Mouse (Mus musculus) embryo, embryonic 10 days (tissue): ENCODE measurements around the gene Slc25a27.
A peak's percentile ranks its signal among the peaks of the same experiment; 100 is the strongest.

Source experiments
- DNase-seq: peaks from one replicate; pipeline ENCODE4 v3.0.0-alpha.2; 2015; ENCODE audit warnings: low spot score

Slc25a27 gene

DNA sequence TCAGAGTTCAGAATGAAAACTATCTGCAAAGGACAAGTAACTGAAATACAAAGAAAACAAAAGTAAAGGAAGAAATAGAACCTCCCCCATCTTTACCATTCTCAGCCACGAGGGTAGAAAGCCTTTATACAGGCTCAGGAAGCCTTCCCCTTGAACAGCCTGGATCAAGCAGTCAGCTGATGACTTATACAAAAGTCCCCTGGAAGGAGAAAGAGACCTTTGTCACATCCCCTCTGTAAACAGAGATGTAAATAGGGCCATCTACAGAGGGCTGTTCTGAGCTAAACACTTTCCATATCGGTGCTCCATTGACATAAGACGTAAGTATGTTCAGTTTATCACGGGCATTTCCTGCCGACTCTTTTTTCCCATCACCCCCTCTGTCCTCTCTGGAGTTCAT is 20.1 kb downstream of the Slc25a27 start:
- DNase-seq, result no peak

DNA sequence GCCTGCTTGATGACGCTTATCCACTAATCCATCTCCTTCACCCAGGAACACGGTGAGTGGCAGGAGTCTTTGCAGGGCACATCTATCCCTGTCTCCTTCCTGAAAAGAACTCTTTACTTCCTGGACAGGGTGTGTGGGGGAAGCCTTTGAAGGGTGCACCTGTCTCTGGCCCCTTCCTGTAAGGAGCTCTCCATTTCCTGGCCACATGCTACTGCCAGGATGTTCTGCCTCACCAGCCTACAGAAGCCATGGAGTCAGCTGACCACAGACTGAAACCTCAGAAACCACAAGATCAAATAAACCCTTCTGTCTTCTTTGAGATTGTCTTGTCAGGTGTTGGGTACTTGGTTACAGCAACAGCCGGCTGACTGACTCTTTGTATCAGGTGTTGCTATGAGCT is 21.9 kb downstream of the Slc25a27 start:
- no peak for DNase-seq

DNA sequence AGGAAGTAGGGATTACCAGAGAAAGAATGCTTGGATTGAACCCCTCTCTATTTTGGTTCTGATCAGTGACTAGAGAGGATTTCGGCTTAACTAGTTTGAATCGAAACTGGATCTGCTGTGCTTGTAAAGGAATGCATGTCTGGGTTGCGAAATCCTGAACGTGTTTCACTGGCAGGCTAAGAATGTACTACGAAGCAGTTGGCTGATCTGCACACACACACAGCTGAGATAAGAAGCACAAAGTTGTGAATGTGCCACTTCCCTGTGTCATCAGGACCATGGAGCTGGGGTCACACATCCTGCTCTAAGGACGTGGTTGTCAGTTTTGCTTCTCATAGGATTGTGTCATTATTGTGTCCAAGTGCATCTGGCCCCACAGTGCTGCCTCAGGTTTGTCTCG is 22.6 kb downstream of the Slc25a27 start:
- DNase-seq, result no peak

DNA sequence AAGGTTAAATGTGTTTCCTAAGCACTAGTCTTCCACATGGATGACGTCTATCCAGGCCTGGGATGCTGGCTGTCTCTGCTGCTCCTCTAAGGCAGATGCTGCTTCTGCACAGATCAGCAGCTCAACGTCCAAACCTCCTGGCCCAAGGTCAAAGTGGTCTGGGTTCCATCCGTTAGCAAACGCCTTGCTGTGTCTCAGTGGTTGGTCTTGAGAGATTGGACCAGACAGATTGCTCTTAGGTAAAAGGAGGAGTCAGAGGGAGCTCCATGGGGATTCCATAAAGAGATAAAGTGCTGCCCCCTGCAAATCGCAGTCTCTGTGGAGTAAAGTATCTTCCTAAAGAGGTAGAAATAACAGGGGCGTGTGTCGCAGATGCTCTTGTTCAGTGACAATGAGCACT is 23.8 kb downstream of the Slc25a27 start:
- DNase-seq, result no peak

DNA sequence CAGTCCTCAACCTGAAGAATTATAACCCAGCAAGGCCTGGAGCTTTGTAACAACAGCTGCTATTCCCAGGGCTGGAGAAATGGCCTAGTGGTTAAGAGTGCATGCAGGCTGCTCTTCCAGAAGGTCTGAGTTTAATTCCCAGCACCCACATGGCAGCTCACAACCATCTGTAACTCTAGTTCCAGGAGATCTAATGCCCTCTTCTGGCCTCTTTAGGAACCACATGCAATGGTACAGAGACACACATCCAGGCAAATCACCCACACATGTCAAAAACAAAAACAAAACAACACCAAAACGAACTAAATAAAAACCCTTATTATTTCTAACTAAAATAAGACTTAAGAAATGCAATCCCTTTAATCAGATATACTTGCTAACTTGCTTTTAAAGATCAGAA is 26.2 kb downstream of the Slc25a27 start:
- DNase-seq, result no peak

DNA sequence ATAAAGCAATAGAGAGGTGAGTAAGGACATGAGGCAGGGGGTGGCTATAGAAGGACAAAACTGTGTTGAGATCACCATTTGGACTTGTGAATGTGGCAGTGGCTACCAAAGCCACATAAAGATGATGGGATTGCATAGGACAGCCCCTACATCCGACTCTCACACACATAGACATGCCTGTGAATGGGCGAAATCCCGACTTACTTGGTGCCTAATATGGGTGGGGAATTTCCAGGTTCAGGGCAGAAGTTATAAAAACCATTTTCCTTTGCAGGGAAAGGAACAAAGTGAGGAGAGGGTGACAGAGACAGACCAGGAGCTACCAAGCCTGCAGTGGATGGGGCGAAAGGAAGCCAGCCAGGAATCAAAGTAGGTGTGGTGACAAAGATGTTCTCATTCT is 29.9 kb downstream of the Slc25a27 start:
- DNase-seq, result no peak

DNA sequence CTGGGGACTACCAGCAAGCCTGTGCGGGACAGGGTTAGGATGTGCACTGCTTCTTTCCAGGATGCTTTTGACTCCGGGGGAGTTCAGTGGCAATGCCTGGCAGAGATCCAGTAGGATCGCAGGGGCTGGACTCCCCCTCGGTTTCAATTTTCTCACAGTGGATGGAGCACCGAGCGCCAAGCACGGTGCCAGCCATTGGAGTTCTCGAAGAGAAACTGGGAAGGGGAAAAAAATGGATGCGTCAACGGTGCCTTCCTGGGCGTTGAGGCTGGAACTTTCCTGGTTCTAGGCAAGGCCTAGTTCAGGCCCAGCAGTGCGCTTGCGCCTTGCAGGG is 36.6 kb downstream of the Slc25a27 start:
- DNase-seq, result no peak

DNA sequence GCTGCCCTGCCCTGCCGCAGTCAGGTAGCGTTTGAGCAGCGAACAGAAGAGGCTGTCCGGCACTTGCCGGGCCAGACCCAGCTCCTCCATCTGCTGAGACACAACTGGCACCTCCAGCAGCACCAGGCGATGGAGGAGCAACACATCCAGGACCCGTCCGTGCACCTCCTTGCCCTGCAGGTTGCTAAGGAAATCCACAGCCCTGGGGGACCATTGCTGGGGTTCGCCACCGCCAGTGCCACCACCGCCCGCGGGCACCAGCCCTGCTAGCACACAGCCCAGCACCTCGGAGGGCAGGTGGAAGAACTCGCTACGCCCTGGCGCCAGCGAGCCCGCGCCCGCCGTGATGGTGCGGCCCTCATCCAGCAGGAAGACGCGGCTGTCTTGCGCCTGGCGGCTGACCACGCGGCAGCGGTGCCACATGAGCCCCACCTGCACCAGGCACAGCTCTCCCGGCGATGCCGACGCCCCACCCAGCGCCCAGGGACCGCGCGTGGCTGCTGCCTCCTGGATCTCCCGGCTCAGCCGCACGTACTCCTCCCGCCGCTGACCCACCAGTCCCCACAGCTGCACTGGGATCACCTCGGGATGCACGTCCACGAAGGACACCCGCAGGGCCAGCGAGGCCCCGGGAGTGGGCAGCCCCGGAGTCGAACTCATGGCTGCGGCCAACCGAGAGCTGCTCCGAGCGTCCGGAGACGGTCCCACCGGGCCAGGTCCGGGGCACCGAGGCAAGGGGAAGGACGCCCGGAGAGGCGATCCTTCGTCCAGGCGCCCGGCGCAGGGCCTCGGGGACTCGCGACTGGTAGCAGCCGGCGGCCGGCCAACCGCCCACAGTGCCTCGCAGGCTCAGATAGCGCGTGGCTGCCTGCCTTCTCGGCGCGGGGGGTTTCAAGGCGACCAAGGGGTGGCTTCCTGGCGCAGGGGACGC is 37.3 kb downstream of the Slc25a27 start, which contains the start of gene Tdrd6:
Tdrd6 (minus strand) TSS at position 804 of the 931 bp plus-strand sequence.
- DNase-seq, result peak; percentile 35

DNA sequence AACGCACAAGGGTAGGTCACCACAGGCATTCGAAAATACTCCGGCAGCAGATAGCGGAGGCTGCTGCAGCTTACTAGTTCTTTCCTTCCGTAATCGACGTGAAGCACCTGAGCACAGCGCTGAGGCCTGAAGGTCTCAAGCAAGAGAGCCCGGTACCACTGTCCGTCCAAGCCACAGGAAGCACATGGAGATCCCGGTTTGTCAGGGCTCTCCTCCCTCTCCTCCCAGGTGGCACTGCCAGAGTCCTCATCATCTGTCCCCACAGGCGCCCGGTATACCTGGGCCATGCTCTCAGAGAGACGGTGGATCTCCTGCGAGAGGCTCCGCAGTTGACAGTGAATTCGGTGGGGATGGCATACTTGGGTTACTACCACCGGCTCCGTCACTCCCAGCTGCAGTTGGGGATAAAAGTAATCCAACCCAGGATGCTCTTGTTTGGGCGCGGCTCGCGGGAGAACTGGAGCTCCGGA is 38.0 kb downstream of the Slc25a27 start:
- DNase-seq, result no peak

DNA sequence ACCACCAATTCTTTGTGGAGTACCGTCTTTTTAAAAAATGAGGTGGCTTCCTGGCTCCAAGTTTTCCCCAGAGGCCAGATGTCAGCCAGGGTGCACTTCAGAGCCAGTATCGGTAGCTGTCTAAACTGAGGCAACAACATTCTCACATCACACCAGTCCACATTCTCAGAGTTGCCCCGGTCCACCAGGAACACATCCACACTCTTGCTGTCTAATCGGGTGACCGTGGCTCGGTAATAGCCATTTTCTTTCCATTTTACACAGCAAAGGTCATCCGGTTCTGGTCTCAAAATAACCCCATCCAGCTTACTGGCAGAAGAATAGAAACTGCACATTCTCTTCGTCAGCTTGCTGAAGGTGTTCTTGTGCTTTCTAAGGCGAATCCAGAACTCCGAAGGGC is 38.8 kb downstream of the Slc25a27 start:
- DNase-seq, result no peak

DNA sequence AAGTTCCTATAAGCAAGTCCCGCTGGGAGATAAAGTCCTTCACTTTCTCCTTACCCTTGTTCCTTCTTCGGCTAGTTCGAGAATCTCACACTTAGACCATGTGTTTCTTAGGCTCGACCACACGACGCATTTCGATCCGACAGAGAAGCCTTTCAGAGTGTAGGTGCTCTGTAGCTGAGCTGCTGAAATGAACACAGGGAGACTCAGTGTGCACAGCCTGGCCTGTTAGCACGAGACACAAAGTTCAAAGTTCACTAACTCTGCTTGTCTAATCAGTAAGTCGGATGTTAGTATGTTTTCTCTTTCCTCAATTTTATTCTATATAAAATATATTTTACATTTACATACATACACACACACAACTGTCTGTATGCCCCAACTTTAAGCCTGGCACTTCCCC is 44.9 kb downstream of the Slc25a27 start:
- no peak for DNase-seq

DNA sequence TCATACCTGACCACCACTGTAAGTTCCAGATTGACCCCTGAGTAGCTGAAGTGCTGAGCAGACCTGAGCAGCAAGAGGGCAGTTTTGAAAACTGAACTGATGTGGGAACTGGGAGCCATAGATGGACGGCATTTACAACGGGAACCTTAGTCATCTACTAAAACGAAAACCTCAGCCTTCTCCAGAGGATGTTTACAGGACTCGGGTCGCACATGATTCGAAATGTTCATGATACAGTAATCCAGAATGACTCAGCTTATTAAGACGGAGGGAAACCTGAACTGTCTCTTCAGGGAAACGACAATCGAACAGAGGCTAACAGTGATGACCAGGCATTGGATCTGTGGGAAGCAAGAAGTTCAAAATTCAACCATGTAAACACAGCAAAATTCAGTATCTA is 47.9 kb downstream of the Slc25a27 start:
- DNase-seq, result no peak

DNA sequence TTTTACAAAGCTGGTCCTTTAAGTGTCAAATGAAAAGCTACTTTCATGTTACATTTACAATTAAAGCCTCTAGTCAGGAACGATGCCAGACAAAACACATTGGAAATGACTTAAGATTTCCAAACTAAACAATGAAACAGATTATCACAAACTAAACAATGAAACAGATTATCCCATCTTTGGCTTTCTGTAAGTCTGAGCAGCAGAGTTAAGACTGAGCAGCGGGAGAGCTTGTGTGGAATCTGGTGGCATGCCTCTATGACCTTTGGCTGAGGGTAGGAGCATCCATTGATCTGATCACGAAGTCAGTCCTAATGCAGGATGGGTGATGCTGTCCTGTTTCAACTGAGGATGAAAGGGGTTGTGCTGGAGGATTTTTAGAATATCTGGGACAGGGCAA is 54.8 kb downstream of the Slc25a27 start:
- DNase-seq, result no peak

DNA sequence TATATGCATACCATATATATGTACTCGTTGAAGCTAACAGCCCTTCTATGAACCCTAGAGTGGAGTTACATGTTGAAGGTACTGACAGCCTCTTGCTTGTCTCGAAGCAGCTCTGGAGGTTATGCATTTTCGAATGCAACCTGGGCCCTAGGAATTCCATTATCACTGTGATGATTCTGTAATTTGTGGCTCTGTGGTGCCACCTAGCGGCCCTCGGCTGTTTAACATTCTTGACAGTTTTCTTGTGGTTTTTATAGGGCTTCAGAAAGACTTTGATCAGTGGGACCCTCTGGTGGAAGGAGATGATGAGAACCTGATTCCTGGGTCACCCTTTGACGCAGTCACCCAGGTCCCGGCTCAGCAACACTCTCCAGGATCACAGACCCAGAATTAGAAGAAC is 55.4 kb downstream of the Slc25a27 start:
- peak; percentile 74 for DNase-seq

DNA sequence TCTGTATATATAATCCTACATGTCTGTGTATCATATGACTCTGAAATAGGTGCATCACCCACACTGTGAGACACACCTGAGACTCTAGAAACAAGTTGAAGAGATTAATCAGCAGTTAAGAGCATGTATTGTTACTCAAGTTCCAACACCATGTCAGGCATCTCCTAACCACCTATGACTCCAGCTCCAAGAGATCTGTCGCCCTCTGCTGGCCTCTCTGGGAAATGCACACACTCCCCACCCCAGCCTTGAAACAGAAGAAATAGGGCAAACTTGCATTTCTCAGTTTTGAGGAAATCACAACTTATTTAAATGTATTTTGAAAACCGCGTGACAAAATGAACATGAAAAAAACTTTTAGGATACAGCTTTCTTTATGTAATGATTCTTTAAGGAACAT is 60.3 kb downstream of the Slc25a27 start:
- DNase-seq, result peak; percentile 77

DNA sequence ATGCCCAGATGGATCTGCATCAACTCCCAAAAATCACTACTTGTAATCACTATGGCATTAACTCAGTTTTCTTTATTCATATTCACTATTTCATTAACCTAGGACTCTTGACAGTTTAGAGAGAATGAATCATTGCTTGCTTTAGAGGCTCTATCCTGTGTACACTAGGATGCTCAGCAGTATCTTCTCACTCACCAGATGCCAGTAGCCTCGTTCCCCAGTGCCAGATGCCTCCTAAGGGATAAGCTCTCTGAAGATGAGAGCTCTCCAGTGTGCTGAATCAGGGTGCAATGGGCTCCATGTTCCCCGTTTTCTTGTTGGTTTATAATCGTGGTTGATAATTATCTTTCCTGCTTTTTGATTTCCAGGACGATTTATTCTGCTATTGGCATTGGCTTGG is 68.3 kb downstream of the Slc25a27 start:
- DNase-seq, result no peak

DNA sequence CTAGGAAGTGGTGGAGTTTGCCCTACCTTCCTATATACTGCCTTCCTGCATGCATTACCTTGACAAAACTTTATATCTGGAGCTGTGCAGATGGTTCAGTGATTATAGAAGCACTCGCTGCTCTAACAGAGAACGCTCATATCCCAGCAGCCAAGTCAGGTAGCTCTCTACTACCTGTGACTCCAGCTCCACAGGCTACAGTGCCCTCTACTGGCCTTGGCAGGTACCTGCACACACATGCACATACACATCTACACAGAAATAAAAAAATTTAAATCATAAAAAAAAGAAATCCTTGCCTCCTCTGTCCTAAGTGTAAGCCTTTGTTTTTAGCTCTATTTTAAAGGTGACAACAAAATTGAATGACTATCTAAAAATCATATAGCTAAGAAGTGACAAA is 69.3 kb downstream of the Slc25a27 start:
- DNase-seq, result no peak

DNA sequence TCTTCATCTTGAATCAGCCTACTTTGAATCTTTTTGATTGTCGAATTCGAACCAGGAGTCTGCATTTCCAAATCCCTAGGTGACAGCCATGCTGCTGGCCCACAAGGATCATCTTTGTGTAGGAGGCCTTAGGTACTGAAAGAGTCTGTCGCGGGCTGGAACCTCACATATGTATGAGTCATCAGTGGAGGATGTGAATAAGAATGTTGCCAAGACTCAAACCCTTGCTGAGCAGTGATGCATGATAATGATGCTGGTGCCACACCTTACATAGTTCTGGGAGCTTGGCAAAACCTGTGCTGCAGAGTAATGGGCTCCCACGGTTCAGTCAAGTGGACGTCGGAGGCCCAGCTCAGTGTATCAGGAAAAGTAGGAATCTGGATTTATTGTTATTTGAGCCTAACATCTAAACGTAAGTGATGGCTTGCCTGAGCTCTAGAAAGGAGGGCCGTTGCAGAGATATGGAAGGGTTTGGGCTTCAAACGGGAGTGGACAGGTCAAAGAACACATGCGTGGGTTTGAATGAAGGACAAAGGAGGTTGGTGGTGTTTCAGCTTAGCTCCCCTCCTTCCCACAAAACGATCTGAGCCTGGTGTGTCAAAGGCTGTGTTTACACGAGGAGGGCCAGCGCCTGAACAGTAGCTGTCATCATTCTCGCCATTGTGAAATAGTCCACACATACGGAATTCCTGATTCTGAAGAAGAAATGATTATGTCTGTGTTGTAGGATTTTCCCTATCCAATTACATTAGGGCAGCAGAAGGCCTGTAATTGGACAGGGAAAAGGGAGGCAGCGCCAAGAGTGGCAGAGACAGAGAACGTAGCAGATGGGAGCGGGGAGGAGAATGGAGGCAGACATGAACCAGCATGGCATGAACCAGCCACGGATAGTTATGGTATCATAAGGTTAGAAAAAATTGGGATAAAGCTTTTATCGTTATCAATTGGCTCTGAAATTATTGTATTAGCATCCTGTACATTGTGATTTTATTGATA is 74.4 kb downstream of the Slc25a27 start:
- no peak for DNase-seq
